Comparison of ENCODE assay signal across 13 mouse cellular contexts in genomic region chr11:50750983-50751585, GRCm38 (mm10).
"Had no signal": no experiment of that assay in that cellular context is flagged by ENCODE, and none has a peak within 500 bp of the region (broad histone marks: within the 10 kb centered on the region; RNA-seq: fewer than 3 reads in every experiment).

No protein-coding gene starts in this region.

- H3K9me3 ChIP-seq: limb, embryonic 15.5 days; liver, embryonic 12.5 days; lung, embryonic 15.5 days; neural tube, embryonic 12.5 days; stomach, embryonic 15.5 days had no signal

- H3K36me3 ChIP-seq: limb, embryonic 15.5 days; liver, embryonic 12.5 days; lung, embryonic 15.5 days; neural tube, embryonic 12.5 days; stomach, embryonic 15.5 days had no signal

- H3K4me2 ChIP-seq: limb, embryonic 15.5 days; liver, embryonic 12.5 days; lung, embryonic 15.5 days; neural tube, embryonic 12.5 days; stomach, embryonic 15.5 days had no signal

- H3K9ac ChIP-seq: limb, embryonic 15.5 days; liver, embryonic 12.5 days; lung, embryonic 15.5 days; neural tube, embryonic 12.5 days; stomach, embryonic 15.5 days had no signal

- H3K27ac ChIP-seq: kidney, postnatal 0 days; limb, embryonic 15.5 days; liver, embryonic 12.5 days; lung, embryonic 15.5 days; neural tube, embryonic 12.5 days; stomach, embryonic 15.5 days had no signal

- DNase-seq: kidney, adult 9 months; kidney, postnatal 36 days; layer of hippocampus, adult 9-11 months; layer of hippocampus, postnatal 36 days; right cerebral cortex, postnatal 14 days; thymus, adult 2 months; thymus, postnatal 25 days had no signal

- ATAC-seq: liver, embryonic 12.5 days had no signal

- H3K4me3 ChIP-seq: limb, embryonic 15.5 days; liver, embryonic 12.5 days; lung, embryonic 15.5 days; neural tube, embryonic 12.5 days; stomach, embryonic 15.5 days had no signal

- H3K4me1 ChIP-seq: limb, embryonic 15.5 days; liver, embryonic 12.5 days; stomach, embryonic 15.5 days had no signal

- H3K27me3 ChIP-seq: limb, embryonic 15.5 days; liver, embryonic 12.5 days; lung, embryonic 15.5 days; neural tube, embryonic 12.5 days; stomach, embryonic 15.5 days had no signal
